Mouse (Mus musculus) liver, embryonic 14.5 days (tissue): ENCODE results near the gene Syt1. TPM values are rescaled to one million over a fixed set of nuclear protein-coding genes. Genes with fewer than 3 reads are reported as not detected.

Experiments used
- ATAC-seq: fragments of 200-750 bp; cut with Nextera tagmentation; 2 replicates; pipeline ENCODE4 v1.8.0; 2017; ENCODE audit warnings: moderate number of reproducible peaks, mild to moderate bottlenecking, moderate library complexity; ENCODE audit not compliant: insufficient read depth
- DNase-seq, 3 experiments: peaks; one replicate each; pipeline ENCODE4 v3.0.0-alpha.2; 2012 to 2013; ENCODE audit warnings: low read depth in 3 of 3, low spot score in 3 of 3
- H3K27ac ChIP-seq: fragments of 300-500 bp; sonication (generic); 2 replicates; pipeline ENCODE4 v1.5.1; 2014; ENCODE audit warnings: moderate library complexity, mild to moderate bottlenecking, control low read depth, inconsistent platforms
- H3K27me3 ChIP-seq: fragments of 300-500 bp; sonication (generic); 2 replicates; pipeline ENCODE4 v1.6.1; 2014; ENCODE audit warnings: mild to moderate bottlenecking, low read length, moderate library complexity; ENCODE audit not compliant: control insufficient read depth, insufficient read depth
- H3K36me3 ChIP-seq: fragments of 300-500 bp; sonication (generic); replicated peaks from 2 replicates; pipeline ENCODE4 v1.6.1; 2014; ENCODE audit warnings: low read depth; ENCODE audit not compliant: control insufficient read depth, insufficient read depth
- H3K4me1 ChIP-seq, 2 experiments: fragments of 200-500 bp in 1 of 2; fragments of 300-500 bp in 1 of 2; sonication (generic) in 1 of 2; replicated peaks; 2 replicates each; pipeline ENCODE4 v1.6.1; 2012 to 2014; ENCODE audit warnings: antibody characterized with exemption in 1 of 2, inconsistent platforms in 1 of 2, low read length in 1 of 2; ENCODE audit not compliant: control insufficient read depth in 2 of 2, insufficient read depth in 2 of 2
- H3K4me2 ChIP-seq: fragments of 300-500 bp; sonication (generic); 2 replicates; pipeline ENCODE4 v1.6.1; 2014; ENCODE audit warnings: low read depth, mild to moderate bottlenecking, control low read depth, moderate library complexity
- H3K4me3 ChIP-seq, 2 experiments: fragments of 200-500 bp in 1 of 2; fragments of 300-500 bp in 1 of 2; sonication (generic) in 1 of 2; 2 replicates each; pipeline ENCODE4 v1.5.1; 2012 to 2014; ENCODE audit warnings: low read depth in 2 of 2, low read length in 2 of 2, mild to moderate bottlenecking in 2 of 2, control low read depth in 1 of 2, inconsistent platforms in 1 of 2, moderate library complexity in 1 of 2; ENCODE audit not compliant: insufficient read depth in 1 of 2
- H3K9ac ChIP-seq: fragments of 300-500 bp; sonication (generic); replicated peaks from 2 replicates; pipeline ENCODE4 v1.6.1; 2014; ENCODE audit warnings: mild to moderate bottlenecking, control low read depth, moderate library complexity
- H3K9me3 ChIP-seq: fragments of 300-500 bp; sonication (generic); 2 replicates; pipeline ENCODE4 v1.6.1; 2016; ENCODE audit warnings: low read length, mixed read lengths; ENCODE audit not compliant: control insufficient read depth
- CTCF ChIP-seq: IDR thresholded peaks from 2 replicates; pipeline ENCODE4 v1.5.1; 2016; ENCODE audit warnings: antibody characterized with exemption, low read depth, control low read depth
- EP300 ChIP-seq: IDR thresholded peaks from 2 replicates; pipeline ENCODE4 v1.6.1; 2016; ENCODE audit warnings: antibody characterized with exemption, low read depth
- WGBS: fragments of 180-500 bp; shearing (Covaris S2); extraction: QIAGEN DNeasy Blood & Tissue Kit; methylation state at CpG from one replicate; pipeline ENCODE4 v1.1.7; 2014; ENCODE audit not compliant: insufficient replicate concordance; 5-methylcytosine and 5-hydroxymethylcytosine counted together
- polyA plus RNA-seq, 2 experiments: library from polyadenylated mRNA; depleted of rRNA in 1 of 2; stranded (reverse) in 1 of 2; unstranded in 1 of 2; fragments of >200 nt; fragmentation: Nextera tagmentation in 1 of 2; extraction: Ambion mirVana in 1 of 2; gene quantifications; 2 replicates each; pipeline versions ENCODE4 v1.2.1 to v1.2.3; 2012 to 2014

Gene Syt1
- polyA plus RNA-seq, 2 experiments, result 0.02 to 0.04 TPM

GRCm38 (mm10) chr10:108699946-108700345 lies 310.8 kb downstream of the Syt1 start, which contains the start of gene Gm5136:
Gm5136 (minus strand) TSS chr10:108700160.
- H3K27me3 ChIP-seq, result no peaks in the 10 kb centered on the region
- TF ChIP-seq CTCF, result no peak
- TF ChIP-seq EP300, result no peak
- no peaks in the 10 kb centered on the region for H3K4me1 ChIP-seq
- H3K9me3 ChIP-seq, result no peaks in the 10 kb centered on the region
- H3K4me3 ChIP-seq, result no peak within 1 kb of the TSS
- H3K27ac ChIP-seq, result no peak within 1 kb of the TSS
- H3K9ac ChIP-seq, result no peak within 1 kb of the TSS
- DNase-seq (no peak), ATAC-seq (no peak)
- no peak within 1 kb of the TSS for H3K4me2 ChIP-seq
- no peaks in the 10 kb centered on the region for H3K36me3 ChIP-seq
- 79% methylated on average over 9 of the region's 9 CpGs for WGBS

GRCm38 (mm10) chr10:108697062-108697461 lies 313.7 kb downstream of the Syt1 start:
- 54% methylated on average over 5 of the region's 5 CpGs for WGBS

GRCm38 (mm10) chr10:108690954-108691353 lies 319.8 kb downstream of the Syt1 start:
- H3K27ac ChIP-seq, result no peak overlapping the region
- no peaks in the 10 kb centered on the region for H3K27me3 ChIP-seq
- H3K36me3 ChIP-seq, result no peaks in the 10 kb centered on the region
- ATAC-seq (no peak), DNase-seq (no peak)
- H3K9ac ChIP-seq, result no peak overlapping the region
- no peak for TF ChIP-seq CTCF
- H3K9me3 ChIP-seq, result no peaks in the 10 kb centered on the region
- no peaks in the 10 kb centered on the region for H3K4me1 ChIP-seq
- no peak overlapping the region for H3K4me3 ChIP-seq
- no peak overlapping the region for H3K4me2 ChIP-seq
- 51% methylated on average over 9 of the region's 9 CpGs for WGBS

More at GRCm38 (mm10) chr10:108697062-108697461, 313.7 kb downstream of the Syt1 start:
- H3K27me3 ChIP-seq, result no peaks in the 10 kb centered on the region
- no peak for ATAC-seq
- H3K27ac ChIP-seq, result no peak overlapping the region
- no peak overlapping the region for H3K9ac ChIP-seq
- H3K4me2 ChIP-seq, result no peak overlapping the region
- TF ChIP-seq EP300 (no peak), CTCF (no peak)
- H3K4me3 ChIP-seq, result no peak overlapping the region
- H3K36me3 ChIP-seq, result no peaks in the 10 kb centered on the region
- no peaks in the 10 kb centered on the region for H3K4me1 ChIP-seq
- DNase-seq, result no peak
- no peaks in the 10 kb centered on the region for H3K9me3 ChIP-seq

GRCm38 (mm10) chr10:108686696-108687095 lies 324.1 kb downstream of the Syt1 start:
- TF ChIP-seq EP300, result no peak
- TF ChIP-seq CTCF, result no peak
- ATAC-seq, result no peak
- no peak for DNase-seq
- Histone ChIP-seq H3K9me3 (no peaks in the 10 kb centered on the region), H3K4me2 (no peak overlapping the region), H3K27ac (no peak overlapping the region), H3K4me1 (no peaks in the 10 kb centered on the region), H3K36me3 (no peaks in the 10 kb centered on the region), H3K4me3 (no peak overlapping the region), H3K9ac (no peak overlapping the region), H3K27me3 (no peaks in the 10 kb centered on the region)
- 44% methylated on average over 4 of the region's 4 CpGs for WGBS

- ATAC-seq (no peak), DNase-seq (no peak)
- Histone ChIP-seq H3K27ac (no peak overlapping the region), H3K9me3 (no peaks in the 10 kb centered on the region), H3K4me3 (no peak overlapping the region), H3K9ac (no peak overlapping the region), H3K36me3 (no peaks in the 10 kb centered on the region), H3K4me1 (no peaks in the 10 kb centered on the region), H3K27me3 (no peaks in the 10 kb centered on the region), H3K4me2 (no peak overlapping the region)
- TF ChIP-seq EP300 (no peak), CTCF (no peak)
- 42% methylated on average over 14 of the region's 14 CpGs for WGBS
These were observed 330.9 kb downstream of the Syt1 start for GRCm38 (mm10) chr10:108679675-108680390.
